Mouse (Mus musculus): ENCODE data around the gene Sparc. TPM values are rescaled to one million over a fixed set of nuclear protein-coding genes. Genes with fewer than 3 reads are reported as not detected.
"Not testable (repeated sequence)": the region's sequence is repeated elsewhere in the genome, so short reads cannot be mapped to it uniquely, and the experiment has no call there.

Sparc gene
- polyA plus RNA-seq, 1 experiment, result 344 TPM

DNA sequence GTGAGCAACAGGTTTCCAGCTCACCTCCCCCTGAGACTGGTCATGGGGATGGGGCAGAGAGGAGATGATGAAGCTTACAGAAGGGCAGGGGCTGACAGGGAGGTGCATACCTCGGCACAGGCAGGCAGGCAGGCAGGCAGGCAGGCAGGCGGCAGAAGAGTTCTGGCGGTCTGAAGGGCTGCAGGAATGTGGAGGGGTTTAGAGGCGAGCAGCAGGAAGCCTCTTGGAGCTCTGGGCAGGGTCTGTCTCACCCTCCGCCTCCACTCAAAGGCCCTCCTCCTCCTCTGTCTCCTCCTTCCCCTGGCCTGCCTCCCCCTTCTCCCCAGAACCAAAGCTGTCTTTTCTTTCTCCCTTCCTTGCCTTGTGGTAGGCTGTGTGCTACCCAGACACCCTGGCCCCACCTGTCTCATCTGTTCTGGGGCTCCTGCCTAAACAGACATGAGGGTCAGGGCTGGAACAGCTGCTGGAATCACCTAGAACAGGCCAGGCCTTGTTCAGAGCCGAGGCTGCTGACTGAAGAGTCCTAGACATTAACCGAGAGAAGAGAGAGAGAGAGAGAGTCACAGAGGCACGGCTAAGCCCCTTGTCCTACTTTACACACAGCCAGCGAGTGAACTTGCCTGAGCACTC, 3.2 kb downstream of the Sparc start:
- H3K4me3 ChIP-seq (ENCODE audit: low read depth, low read length), result peak overlapping the region; percentile 62
- peak overlapping the region; percentile 62 for H3K27ac ChIP-seq (ENCODE audit: insufficient read depth, low read length)
- peak overlapping the region; percentile 54 for H3K9ac ChIP-seq (ENCODE audit: low read depth, poor library complexity, severe bottlenecking)
- H3K27me3 ChIP-seq (ENCODE audit: control insufficient read depth, insufficient read depth, low read length, poor library complexity, severe bottlenecking), result no peaks in the 10 kb centered on the region
- no peaks in the 10 kb centered on the region for H3K9me3 ChIP-seq (replicated peaks; ENCODE audit: control insufficient read depth, insufficient read depth, low read length, poor library complexity, severe bottlenecking)
- H3K36me3 ChIP-seq (ENCODE audit: control insufficient read depth, insufficient read depth, low read length, poor library complexity, severe bottlenecking), result no peaks in the 10 kb centered on the region
- TF ChIP-seq POLR2A (IDR thresholded peaks at IDR 0.05; ENCODE audit: insufficient read depth, low read length) (no peak), CTCF (IDR thresholded peaks at IDR 0.05; ENCODE audit: low read depth, low read length) (no peak), EP300 (IDR thresholded peaks at IDR 0.05; ENCODE audit: insufficient read depth, low read depth, low read length) (no peak)
- peaks cover 10% of the 10 kb centered on the region for H3K4me1 ChIP-seq (ENCODE audit: control insufficient read depth, insufficient read depth, low read length)

DNA sequence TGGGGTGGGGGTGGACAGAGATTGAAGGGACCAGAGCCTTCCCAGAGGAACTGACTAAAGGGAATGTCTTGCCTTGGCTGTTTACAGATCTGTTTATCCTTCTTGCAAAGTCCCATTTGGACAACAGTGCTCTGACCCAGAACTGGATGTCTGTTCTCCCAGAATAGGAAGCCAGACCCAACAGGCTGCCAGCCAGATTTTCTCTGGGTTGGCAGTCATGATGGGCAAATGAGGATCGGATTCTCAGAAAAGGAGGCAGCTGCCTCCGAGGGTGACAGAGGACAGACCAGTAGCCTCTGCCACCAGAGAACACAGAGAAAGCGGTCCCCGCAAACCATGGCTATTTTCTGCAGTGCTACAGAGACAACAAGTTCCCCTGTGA, 3.7 kb downstream of the Sparc start:
- peak overlapping the region; percentile 54 for H3K9ac ChIP-seq (ENCODE audit: low read depth, poor library complexity, severe bottlenecking)
- H3K27ac ChIP-seq (ENCODE audit: insufficient read depth, low read length), result peak overlapping the region; percentile 62
- H3K4me3 ChIP-seq (ENCODE audit: low read depth, low read length), result peak overlapping the region; percentile 62
- H3K36me3 ChIP-seq (ENCODE audit: control insufficient read depth, insufficient read depth, low read length, poor library complexity, severe bottlenecking), result no peaks in the 10 kb centered on the region
- TF ChIP-seq POLR2A (IDR thresholded peaks at IDR 0.05; ENCODE audit: insufficient read depth, low read length), result no peak
- no peak for TF ChIP-seq CTCF (IDR thresholded peaks at IDR 0.05; ENCODE audit: low read depth, low read length)
- no peak for TF ChIP-seq EP300 (IDR thresholded peaks at IDR 0.05; ENCODE audit: insufficient read depth, low read depth, low read length)
- no peaks in the 10 kb centered on the region for H3K27me3 ChIP-seq (ENCODE audit: control insufficient read depth, insufficient read depth, low read length, poor library complexity, severe bottlenecking)
- no peaks in the 10 kb centered on the region for H3K9me3 ChIP-seq (replicated peaks; ENCODE audit: control insufficient read depth, insufficient read depth, low read length, poor library complexity, severe bottlenecking)
- H3K4me1 ChIP-seq (ENCODE audit: control insufficient read depth, insufficient read depth, low read length), result peaks cover 10% of the 10 kb centered on the region

DNA sequence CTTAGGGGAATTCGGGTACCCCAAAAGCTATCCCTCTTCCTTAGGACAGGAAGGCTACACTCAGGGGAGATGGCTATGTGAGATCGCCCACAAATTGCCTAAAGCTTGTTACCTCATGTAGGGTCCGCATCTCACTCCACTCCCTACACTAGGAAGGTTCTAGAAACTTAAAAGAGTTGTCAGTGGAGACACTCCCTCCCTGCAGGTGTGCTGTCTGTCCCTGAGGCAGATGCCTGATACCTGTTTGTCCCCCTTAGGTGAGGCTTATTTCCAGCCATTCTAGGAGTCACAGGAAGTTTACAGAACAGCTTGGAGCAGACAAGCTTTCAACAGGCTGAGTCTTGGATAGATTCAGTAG, 4.3 kb downstream of the Sparc start:
- no peaks in the 10 kb centered on the region for H3K9me3 ChIP-seq (replicated peaks; ENCODE audit: control insufficient read depth, insufficient read depth, low read length, poor library complexity, severe bottlenecking)
- H3K27me3 ChIP-seq (ENCODE audit: control insufficient read depth, insufficient read depth, low read length, poor library complexity, severe bottlenecking), result no peaks in the 10 kb centered on the region
- peaks cover 8% of the 10 kb centered on the region for H3K4me1 ChIP-seq (ENCODE audit: control insufficient read depth, insufficient read depth, low read length)
- peak overlapping the region; percentile 32 for H3K4me3 ChIP-seq (ENCODE audit: low read depth, low read length)
- peak overlapping the region; percentile 54 for H3K9ac ChIP-seq (ENCODE audit: low read depth, poor library complexity, severe bottlenecking)
- peak overlapping the region; percentile 62 for H3K27ac ChIP-seq (ENCODE audit: insufficient read depth, low read length)
- no peaks in the 10 kb centered on the region for H3K36me3 ChIP-seq (ENCODE audit: control insufficient read depth, insufficient read depth, low read length, poor library complexity, severe bottlenecking)
- TF ChIP-seq EP300 (IDR thresholded peaks at IDR 0.05; ENCODE audit: insufficient read depth, low read depth, low read length) (no peak), POLR2A (IDR thresholded peaks at IDR 0.05; ENCODE audit: insufficient read depth, low read length) (no peak), CTCF (IDR thresholded peaks at IDR 0.05; ENCODE audit: low read depth, low read length) (no peak)

DNA sequence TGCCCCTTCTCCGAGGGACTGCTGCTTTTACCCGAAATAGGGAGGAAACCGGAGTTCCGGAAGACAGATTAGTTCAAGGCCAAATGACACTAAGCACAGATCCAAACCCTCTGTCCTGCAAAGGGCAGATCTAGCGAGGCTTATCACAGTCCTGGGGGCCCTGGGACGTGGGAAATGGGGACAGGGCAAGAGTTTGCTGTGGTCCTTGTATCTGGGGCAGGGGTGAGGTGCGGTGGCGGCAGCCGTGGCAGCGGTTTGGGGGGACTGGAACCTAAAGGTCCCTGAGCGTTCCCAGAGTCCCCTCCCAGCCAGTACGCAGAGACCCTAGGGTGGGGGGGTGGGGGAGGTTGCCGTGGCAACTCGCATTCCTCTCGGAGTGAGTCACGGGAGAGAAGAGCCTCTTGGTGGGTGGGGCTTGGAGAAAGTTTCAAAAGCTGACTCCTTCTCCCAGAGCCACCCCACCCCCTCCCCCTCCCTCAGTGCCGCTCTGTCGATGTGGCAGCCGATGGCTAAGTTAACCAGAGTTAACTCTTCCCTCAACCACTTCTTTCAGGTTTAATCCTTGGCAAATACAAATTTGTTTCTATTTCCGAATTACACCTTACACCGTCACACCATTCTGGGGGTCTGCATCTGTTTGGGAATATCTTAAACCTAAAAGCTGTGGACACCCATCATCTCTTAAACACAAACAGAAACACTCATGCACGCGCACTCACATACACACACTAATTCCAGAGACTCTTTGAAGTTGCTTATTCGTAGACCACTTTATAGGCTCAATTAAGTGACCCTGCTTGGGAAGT, 4.9 kb downstream of the Sparc start:
- Histone ChIP-seq H3K9me3 (replicated peaks; ENCODE audit: control insufficient read depth, insufficient read depth, low read length, poor library complexity, severe bottlenecking) (no peaks in the 10 kb centered on the region), H3K4me3 (ENCODE audit: low read depth, low read length) (peak overlapping the region; percentile 91), H3K27ac (ENCODE audit: insufficient read depth, low read length) (peak overlapping the region; percentile 93), H3K36me3 (ENCODE audit: control insufficient read depth, insufficient read depth, low read length, poor library complexity, severe bottlenecking) (no peaks in the 10 kb centered on the region), H3K27me3 (ENCODE audit: control insufficient read depth, insufficient read depth, low read length, poor library complexity, severe bottlenecking) (no peaks in the 10 kb centered on the region), H3K4me1 (ENCODE audit: control insufficient read depth, insufficient read depth, low read length) (peaks cover 8% of the 10 kb centered on the region), H3K9ac (ENCODE audit: low read depth, poor library complexity, severe bottlenecking) (peak overlapping the region; percentile 54)
- TF ChIP-seq POLR2A (IDR thresholded peaks at IDR 0.05; ENCODE audit: insufficient read depth, low read length), result no peak
- TF ChIP-seq EP300 (IDR thresholded peaks at IDR 0.05; ENCODE audit: insufficient read depth, low read depth, low read length), result peak; percentile 29; the same call in 1 of the 2 replicates
- no peak for TF ChIP-seq CTCF (IDR thresholded peaks at IDR 0.05; ENCODE audit: low read depth, low read length)

DNA sequence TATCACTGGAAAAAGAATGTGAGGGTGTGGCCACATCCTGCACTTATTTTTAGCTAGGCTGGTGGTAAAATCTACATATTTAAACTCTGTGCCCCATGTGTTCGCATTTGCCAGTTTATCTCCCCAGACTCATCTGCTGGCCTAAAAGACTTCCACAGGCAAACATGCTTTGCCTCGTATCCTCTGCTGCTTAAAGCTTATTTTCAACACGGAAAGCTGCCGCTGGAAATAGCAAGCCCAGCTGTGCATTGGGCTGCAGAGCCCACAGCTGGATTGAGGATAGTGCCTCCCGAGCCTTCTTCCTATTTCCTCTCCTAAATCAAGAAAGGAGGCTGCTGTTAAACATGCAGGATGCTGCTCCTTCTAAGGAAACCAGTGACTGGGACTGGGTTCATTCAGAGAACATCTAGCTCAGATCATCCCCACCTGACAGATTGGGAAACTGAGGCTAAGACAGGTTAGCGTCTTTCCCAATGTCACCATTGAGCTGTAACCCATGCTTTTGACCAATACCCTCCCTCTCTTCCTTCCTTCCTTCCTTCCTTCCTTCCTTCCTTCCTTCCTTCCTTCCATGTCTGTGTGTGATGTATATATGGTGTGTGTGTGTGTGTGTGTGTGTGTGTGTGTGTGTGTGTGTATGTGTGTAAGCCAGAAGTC, 6.2 kb downstream of the Sparc start:
- Histone ChIP-seq H3K9me3 (replicated peaks; ENCODE audit: control insufficient read depth, insufficient read depth, low read length, poor library complexity, severe bottlenecking) (no peaks in the 10 kb centered on the region), H3K27me3 (ENCODE audit: control insufficient read depth, insufficient read depth, low read length, poor library complexity, severe bottlenecking) (no peaks in the 10 kb centered on the region), H3K4me1 (ENCODE audit: control insufficient read depth, insufficient read depth, low read length) (peaks cover 8% of the 10 kb centered on the region), H3K4me3 (ENCODE audit: low read depth, low read length) (no peak overlapping the region), H3K27ac (ENCODE audit: insufficient read depth, low read length) (peak overlapping the region; percentile 93), H3K36me3 (ENCODE audit: control insufficient read depth, insufficient read depth, low read length, poor library complexity, severe bottlenecking) (no peaks in the 10 kb centered on the region), H3K9ac (ENCODE audit: low read depth, poor library complexity, severe bottlenecking) (peak overlapping the region; percentile 54)
- TF ChIP-seq POLR2A (IDR thresholded peaks at IDR 0.05; ENCODE audit: insufficient read depth, low read length) (no peak), EP300 (IDR thresholded peaks at IDR 0.05; ENCODE audit: insufficient read depth, low read depth, low read length) (no peak), CTCF (IDR thresholded peaks at IDR 0.05; ENCODE audit: low read depth, low read length) (no peak)

DNA sequence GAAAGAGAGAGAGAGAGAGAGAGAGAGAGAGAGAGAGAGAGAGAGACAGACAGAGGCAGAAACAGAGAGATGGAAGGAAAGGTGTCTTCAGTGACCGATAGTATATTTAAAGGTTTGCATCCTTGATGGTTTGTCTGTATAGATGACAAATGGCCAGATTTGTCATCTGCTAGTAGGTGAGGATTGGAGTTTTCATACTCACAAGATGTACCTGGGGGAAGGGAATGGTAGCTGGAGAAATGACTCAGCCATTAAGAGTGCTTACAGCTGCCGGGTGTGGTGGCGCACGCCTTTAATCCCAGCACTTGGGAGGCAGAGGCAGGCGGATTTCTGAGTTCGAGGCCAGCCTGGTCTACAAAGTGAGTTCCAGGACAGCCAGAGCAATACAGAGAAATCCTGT, 7.3 kb downstream of the Sparc start:
- H3K4me1 ChIP-seq (ENCODE audit: control insufficient read depth, insufficient read depth, low read length); H3K36me3 ChIP-seq (ENCODE audit: control insufficient read depth, insufficient read depth, low read length, poor library complexity, severe bottlenecking); H3K9me3 ChIP-seq (replicated peaks; ENCODE audit: control insufficient read depth, insufficient read depth, low read length, poor library complexity, severe bottlenecking); H3K4me3 ChIP-seq (ENCODE audit: low read depth, low read length); H3K27me3 ChIP-seq (ENCODE audit: control insufficient read depth, insufficient read depth, low read length, poor library complexity, severe bottlenecking); H3K27ac ChIP-seq (ENCODE audit: insufficient read depth, low read length); H3K9ac ChIP-seq (ENCODE audit: low read depth, poor library complexity, severe bottlenecking): not testable (repeated sequence)
